Mouse (Mus musculus): ENCODE measurements around the gene Rnasel. TPM values are rescaled to one million over a fixed set of nuclear protein-coding genes. Genes with fewer than 3 reads are reported as not detected.

The Rnasel gene
- polyA plus RNA-seq, 1 experiment = 15.7 TPM

GRCm38 (mm10) chr1:153769998-153770775, 21.0 kb downstream of the Rnasel start:
- DNase-seq (ENCODE audit: low spot score) = no peak

GRCm38 (mm10) chr1:153770776-153771167, 21.5 kb downstream of the Rnasel start:
- no peak for DNase-seq (ENCODE audit: low spot score)

GRCm38 (mm10) chr1:153775174-153775573, 25.9 kb downstream of the Rnasel start:
- no peak for DNase-seq (ENCODE audit: low spot score)

GRCm38 (mm10) chr1:153776257-153776656, 27.0 kb downstream of the Rnasel start:
- no peak for DNase-seq (ENCODE audit: low spot score)

GRCm38 (mm10) chr1:153778205-153778604, 29.0 kb downstream of the Rnasel start:
- DNase-seq (ENCODE audit: low spot score) = no peak

- DNase-seq (ENCODE audit: low spot score) = no peak
Measured at GRCm38 (mm10) chr1:153783339-153783738, 34.1 kb downstream of the Rnasel start.

GRCm38 (mm10) chr1:153785608-153786007, 36.4 kb downstream of the Rnasel start:
- no peak for DNase-seq (ENCODE audit: low spot score)

GRCm38 (mm10) chr1:153790708-153791107, 41.5 kb downstream of the Rnasel start:
- DNase-seq (ENCODE audit: low spot score) = no peak

- no peak for DNase-seq (ENCODE audit: low spot score)
Measured at GRCm38 (mm10) chr1:153794241-153794640, 45.0 kb downstream of the Rnasel start.

- no peak for DNase-seq (ENCODE audit: low spot score)
Measured at GRCm38 (mm10) chr1:153802691-153803090, 53.5 kb downstream of the Rnasel start.

- no peak for DNase-seq (ENCODE audit: low spot score)
Measured at GRCm38 (mm10) chr1:153803530-153803929, 54.3 kb downstream of the Rnasel start.

- DNase-seq (ENCODE audit: low spot score) = no peak
Measured at GRCm38 (mm10) chr1:153807390-153807993, 58.3 kb downstream of the Rnasel start.

Other genes with a start within 250 kb of the Rnasel start
- 1.8 and 2.1 TPM in 2 replicates for gene Npl, start 199.4 kb upstream of the Rnasel start, polyA plus RNA-seq (2012; rRNA removed)
- 0.03 TPM in 1 of 2 replicates, not detected in the other for gene Rgs8, start 96.4 kb upstream of the Rnasel start, polyA plus RNA-seq (2012; rRNA removed)
- 2.4 and 2.5 TPM in 2 replicates for gene Rgs16, start 9.1 kb upstream of the Rnasel start, polyA plus RNA-seq (2012; rRNA removed)
- 0.72 and 0.80 TPM in 2 replicates for gene Rgsl1, start 94.7 kb downstream of the Rnasel start, polyA plus RNA-seq (2012; rRNA removed)
- gene Teddm1b, start 124.9 kb downstream of the Rnasel start, polyA plus RNA-seq (2012; rRNA removed) = 0.03 TPM in 1 of 2 replicates, not detected in the other
- not detected in 2 replicates for gene Teddm1a, start 142.3 kb downstream of the Rnasel start, polyA plus RNA-seq (2012; rRNA removed)
- 244 and 313 TPM in 2 replicates for gene Glul, start 150.5 kb downstream of the Rnasel start, polyA plus RNA-seq (2012; rRNA removed)
- 0.77 and 1.1 TPM in 2 replicates for gene Teddm2, start 150.8 kb downstream of the Rnasel start, polyA plus RNA-seq (2012; rRNA removed)

Measured in urinary bladder, adult 2 months (tissue).